Mouse (Mus musculus) neural tube, embryonic 13.5 days (tissue): ENCODE data around the gene Tiparp. TPM values are rescaled to one million over a fixed set of nuclear protein-coding genes. Genes with fewer than 3 reads are reported as not detected.

Experiments
- ATAC-seq: fragments of 200-750 bp; cut with Nextera tagmentation; 2 replicates; pipeline ENCODE4 v1.8.0; 2017; ENCODE audit warnings: low read depth, mild to moderate bottlenecking, moderate TSS enrichment, moderate library complexity
- H3K27ac ChIP-seq: fragments of 300-500 bp; sonication (generic); replicated peaks from 2 replicates; pipeline ENCODE4 v1.5.1; 2015; ENCODE audit warnings: moderate library complexity, mild to moderate bottlenecking, inconsistent platforms
- H3K27me3 ChIP-seq: fragments of 300-500 bp; sonication (generic); 2 replicates; pipeline ENCODE4 v1.6.1; 2015; ENCODE audit warnings: mild to moderate bottlenecking, inconsistent platforms
- H3K36me3 ChIP-seq: fragments of 300-500 bp; sonication (generic); 2 replicates; pipeline ENCODE4 v1.6.1; 2015; ENCODE audit warnings: mild to moderate bottlenecking, inconsistent platforms
- H3K4me1 ChIP-seq: fragments of 300-500 bp; sonication (generic); replicated peaks from 2 replicates; pipeline ENCODE4 v1.6.1; 2015; ENCODE audit warnings: inconsistent platforms
- H3K4me2 ChIP-seq: fragments of 300-500 bp; sonication (generic); 2 replicates; pipeline ENCODE4 v1.6.1; 2015; ENCODE audit warnings: inconsistent platforms, mild to moderate bottlenecking, moderate library complexity
- H3K4me3 ChIP-seq: fragments of 300-500 bp; sonication (generic); 2 replicates; pipeline ENCODE4 v1.5.1; 2015; ENCODE audit warnings: mild to moderate bottlenecking, inconsistent platforms
- H3K9ac ChIP-seq: fragments of 300-500 bp; sonication (generic); 2 replicates; pipeline ENCODE4 v1.6.1; 2015; ENCODE audit warnings: moderate library complexity, mild to moderate bottlenecking, inconsistent platforms
- H3K9me3 ChIP-seq: fragments of 300-500 bp; sonication (generic); 2 replicates; pipeline ENCODE4 v1.6.1; 2016; ENCODE audit warnings: inconsistent platforms
- WGBS: fragments of 180-500 bp; shearing (Covaris S2); methylation state at CpG from one replicate; pipeline ENCODE4 v1.1.7; 2015; 5-methylcytosine and 5-hydroxymethylcytosine counted together
- polyA plus RNA-seq: library from polyadenylated mRNA; unstranded; fragments of >200 nt; fragmentation: Nextera tagmentation; extraction: Ambion mirVana; gene quantifications from 2 replicates; pipeline ENCODE4 v1.2.1, GENCODE M21; 2015

The Tiparp gene
- polyA plus RNA-seq, 1 experiment from 2014 or later = 34.1 TPM

DNA sequence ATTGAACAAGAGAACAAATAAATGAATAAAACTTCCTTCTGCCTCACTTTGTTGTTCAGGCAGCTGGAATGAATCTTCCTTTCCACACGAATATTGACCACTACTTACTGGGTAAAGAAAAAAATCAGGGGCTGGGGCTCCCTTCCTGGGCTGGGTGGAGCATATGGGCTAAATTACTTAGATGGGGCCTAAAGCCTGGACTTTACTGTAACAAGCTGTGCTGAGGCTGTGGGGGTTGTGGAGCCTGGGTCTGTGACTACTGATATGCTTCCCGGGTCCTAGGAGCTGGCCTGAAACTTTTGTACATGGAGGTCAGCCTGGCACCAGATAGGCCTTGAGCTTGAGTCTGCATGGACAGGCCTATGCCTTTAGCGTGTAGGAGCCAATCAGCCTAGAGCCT, 60.2 kb downstream of the Tiparp start:
- 79% methylated on average over 3 of the region's 3 CpGs for WGBS
- peaks cover 15% of the 10 kb centered on the region for H3K4me1 ChIP-seq
- no peak for ATAC-seq

DNA sequence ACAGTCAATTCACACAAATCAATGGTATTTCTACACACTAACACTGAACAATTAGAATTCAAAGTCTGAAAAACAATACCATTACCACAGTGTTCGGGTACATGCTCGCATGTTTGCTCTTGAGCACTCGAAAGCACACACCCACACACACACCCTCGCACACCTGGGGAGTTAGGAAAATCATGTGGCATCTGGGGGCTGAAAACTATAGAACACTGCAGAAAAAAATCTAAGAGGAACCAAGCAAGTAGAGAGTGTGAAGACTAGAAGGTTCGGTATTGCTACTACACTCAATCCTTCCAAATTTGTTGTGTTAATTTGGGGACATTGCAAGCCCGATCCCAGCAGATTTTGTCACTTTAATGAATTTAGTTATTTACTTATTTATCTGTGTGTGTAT, 64.6 kb downstream of the Tiparp start:
- Histone ChIP-seq H3K9ac (no peak overlapping the region), H3K4me1 (0 out of 2 replicates have a peak, but pooled peaks cover 6% of the 10 kb centered on the region), H3K27me3 (no peaks in the 10 kb centered on the region), H3K9me3 (no peaks in the 10 kb centered on the region), H3K27ac (no peak overlapping the region), H3K4me3 (no peak overlapping the region), H3K4me2 (no peak overlapping the region), H3K36me3 (no peaks in the 10 kb centered on the region)
- ATAC-seq = no peak
- WGBS = 91% methylated on average over 6 of the region's 6 CpGs

More for the DNA sequence above, 60.2 kb downstream of the Tiparp start:
- no peak overlapping the region for H3K4me2 ChIP-seq
- H3K9ac ChIP-seq = no peak overlapping the region
- H3K27me3 ChIP-seq = no peaks in the 10 kb centered on the region
- H3K9me3 ChIP-seq = no peaks in the 10 kb centered on the region
- no peaks in the 10 kb centered on the region for H3K36me3 ChIP-seq
- H3K27ac ChIP-seq = no peak overlapping the region
- no peak overlapping the region for H3K4me3 ChIP-seq

DNA sequence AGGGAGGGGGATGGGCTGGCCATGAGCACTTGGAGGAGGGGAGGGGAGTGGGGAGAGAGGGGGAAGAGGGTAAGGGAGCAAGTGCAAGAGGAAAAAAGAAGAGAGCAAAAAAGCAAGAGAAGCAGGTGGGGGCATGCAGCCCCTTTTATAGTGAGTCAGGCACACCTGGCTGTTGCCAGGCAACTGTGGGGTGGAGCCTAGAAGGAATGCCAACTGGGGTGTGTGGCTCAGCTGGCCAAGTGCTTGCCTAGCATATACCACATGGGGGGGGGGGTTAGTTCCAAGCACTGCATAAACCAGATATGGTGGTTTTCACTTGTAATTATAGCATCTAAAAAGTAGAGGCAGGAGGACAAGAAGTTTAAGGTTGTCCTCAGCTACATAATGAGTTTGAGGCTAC, 66.3 kb downstream of the Tiparp start:
- Histone ChIP-seq H3K27me3 (no peaks in the 10 kb centered on the region), H3K4me1 (0 out of 2 replicates have a peak, but pooled peaks cover 6% of the 10 kb centered on the region), H3K9me3 (no peaks in the 10 kb centered on the region), H3K4me2 (no peak overlapping the region), H3K9ac (no peak overlapping the region), H3K27ac (no peak overlapping the region), H3K36me3 (no peaks in the 10 kb centered on the region), H3K4me3 (no peak overlapping the region)
- ATAC-seq = no peak

DNA sequence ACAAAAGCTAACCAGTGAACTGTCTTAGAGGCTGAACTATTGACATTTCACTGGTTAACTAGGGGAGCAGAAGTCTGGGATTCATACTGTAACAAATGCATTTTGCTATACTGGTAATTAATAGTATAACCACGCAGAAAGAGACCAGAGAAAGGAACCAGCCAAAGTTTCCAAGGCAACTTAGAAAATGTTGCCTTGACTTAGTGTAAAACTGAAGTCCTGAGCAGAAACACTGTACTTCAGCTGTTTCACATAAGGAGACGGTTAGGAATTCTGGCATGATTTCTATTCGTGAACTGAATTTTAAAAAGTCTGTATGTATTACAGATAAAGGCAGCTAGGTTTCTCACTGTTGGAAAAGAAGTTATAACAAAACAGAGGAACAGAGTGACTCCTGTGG, 67.0 kb downstream of the Tiparp start:
- WGBS = 52% methylated on average over 3 of the region's 3 CpGs
- H3K4me3 ChIP-seq = no peak overlapping the region
- no peaks in the 10 kb centered on the region for H3K27me3 ChIP-seq
- 0 out of 2 replicates have a peak, but pooled peaks cover 6% of the 10 kb centered on the region for H3K4me1 ChIP-seq
- H3K9me3 ChIP-seq = no peaks in the 10 kb centered on the region
- H3K9ac ChIP-seq = no peak overlapping the region
- H3K4me2 ChIP-seq = no peak overlapping the region
- ATAC-seq = no peak
- H3K27ac ChIP-seq = no peak overlapping the region
- no peaks in the 10 kb centered on the region for H3K36me3 ChIP-seq

DNA sequence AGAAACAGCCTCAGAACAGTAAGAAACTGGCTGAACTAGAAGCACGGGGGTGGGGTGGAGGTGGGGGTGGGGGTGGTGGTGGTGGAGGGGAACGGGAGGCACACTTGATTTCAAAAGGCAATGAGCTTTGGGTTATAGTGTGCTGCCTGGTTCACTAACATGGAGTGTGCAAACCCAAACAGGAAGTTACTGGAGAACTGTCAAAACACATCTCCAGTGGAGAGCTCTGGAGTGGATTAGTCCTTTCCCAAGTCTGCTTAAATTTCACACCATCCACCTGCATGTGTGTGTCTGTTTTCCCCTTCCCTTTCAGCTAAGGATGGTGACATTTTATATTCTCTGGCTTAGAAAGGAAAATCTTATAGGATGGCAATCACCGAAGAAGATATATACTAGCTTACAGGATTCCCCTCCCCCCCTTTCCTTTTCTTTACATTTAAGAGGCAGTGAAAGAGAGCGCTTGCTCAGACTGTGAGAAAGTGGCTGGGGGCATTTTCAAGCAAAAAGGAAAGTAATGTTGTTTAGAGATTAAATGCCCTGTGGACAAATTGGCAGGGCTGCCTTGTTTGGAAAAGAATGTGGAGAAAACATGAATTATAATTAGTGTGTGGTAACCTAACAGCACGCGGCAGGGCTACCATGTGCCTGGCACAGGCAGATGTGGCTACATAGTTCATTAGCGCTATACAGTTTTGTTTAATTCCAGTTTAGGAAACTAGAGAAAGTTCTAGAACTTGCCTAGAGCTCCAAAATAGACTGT, 70.0 kb downstream of the Tiparp start:
- H3K27me3 ChIP-seq = no peaks in the 10 kb centered on the region
- H3K4me1 ChIP-seq = 0 out of 2 replicates have a peak, but pooled peaks cover 6% of the 10 kb centered on the region
- H3K9ac ChIP-seq = no peak overlapping the region
- H3K36me3 ChIP-seq = no peaks in the 10 kb centered on the region
- ATAC-seq = no peak
- H3K9me3 ChIP-seq = no peaks in the 10 kb centered on the region
- H3K4me3 ChIP-seq = no peak overlapping the region
- WGBS = 53% methylated on average over 7 of the region's 7 CpGs
- no peak overlapping the region for H3K4me2 ChIP-seq
- no peak overlapping the region for H3K27ac ChIP-seq

DNA sequence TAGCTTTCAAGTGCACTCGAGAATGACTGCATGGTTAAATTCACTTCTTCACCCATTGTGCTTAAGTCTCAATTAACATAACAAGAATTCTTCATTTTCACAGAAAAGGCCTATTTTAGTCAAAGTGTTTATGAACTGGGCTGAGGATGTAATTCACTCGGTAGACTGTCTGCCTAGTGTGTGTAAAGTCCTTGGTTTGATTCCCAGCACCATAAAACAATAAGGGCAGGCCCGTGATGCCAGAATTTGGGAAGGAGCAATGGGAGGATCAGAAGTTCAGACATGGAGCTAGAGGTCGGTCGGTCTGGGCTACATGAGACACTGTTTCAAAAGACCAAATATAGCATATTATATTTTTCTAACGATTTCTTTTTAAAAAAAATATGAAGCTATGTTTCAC, 70.9 kb downstream of the Tiparp start:
- no peaks in the 10 kb centered on the region for H3K36me3 ChIP-seq
- H3K9me3 ChIP-seq = no peaks in the 10 kb centered on the region
- no peak overlapping the region for H3K27ac ChIP-seq
- no peak overlapping the region for H3K4me2 ChIP-seq
- no peaks in the 10 kb centered on the region for H3K27me3 ChIP-seq
- no peak for ATAC-seq
- WGBS = 78% methylated on average over 6 of the region's 6 CpGs
- H3K4me1 ChIP-seq = 0 out of 2 replicates have a peak, but pooled peaks cover 6% of the 10 kb centered on the region
- no peak overlapping the region for H3K9ac ChIP-seq
- H3K4me3 ChIP-seq = no peak overlapping the region

DNA sequence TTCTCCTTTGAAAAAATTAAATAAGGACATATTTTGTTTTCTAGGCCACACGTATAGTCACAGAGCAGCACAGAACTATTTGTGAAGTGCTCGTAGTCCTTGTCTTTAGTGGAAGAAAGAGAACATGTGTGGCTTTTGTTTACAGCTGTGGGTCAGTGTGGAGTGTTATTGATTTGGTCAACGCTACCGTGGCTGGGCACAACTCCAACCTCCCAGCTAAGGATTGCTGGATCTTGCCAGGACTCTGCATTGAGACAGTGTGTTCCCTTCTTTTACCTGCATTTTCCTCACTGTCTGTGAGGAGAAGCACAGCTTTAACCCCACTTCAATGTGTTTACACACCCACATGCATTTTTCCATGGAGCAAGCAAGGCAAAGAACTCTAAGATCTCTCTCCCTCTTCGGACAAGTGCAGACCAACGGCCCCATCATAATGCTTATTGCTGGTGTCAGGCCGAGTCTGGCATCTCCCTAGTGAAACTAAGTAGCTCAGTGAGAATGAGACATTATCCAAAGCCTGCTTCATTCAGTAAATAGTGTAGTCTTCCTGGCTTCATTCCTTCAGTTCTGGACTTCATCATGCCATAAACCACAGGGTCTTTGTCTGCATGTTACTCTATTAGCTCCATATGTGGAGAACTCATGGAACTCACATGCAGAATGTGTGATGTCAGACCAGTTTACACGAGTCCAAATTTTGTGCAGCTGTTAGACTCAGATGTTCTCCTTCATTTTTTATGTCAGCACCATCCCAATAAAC, 73.3 kb downstream of the Tiparp start:
- H3K4me2 ChIP-seq = no peak overlapping the region
- WGBS = 78% methylated on average over 8 of the region's 8 CpGs
- no peak overlapping the region for H3K4me3 ChIP-seq

DNA sequence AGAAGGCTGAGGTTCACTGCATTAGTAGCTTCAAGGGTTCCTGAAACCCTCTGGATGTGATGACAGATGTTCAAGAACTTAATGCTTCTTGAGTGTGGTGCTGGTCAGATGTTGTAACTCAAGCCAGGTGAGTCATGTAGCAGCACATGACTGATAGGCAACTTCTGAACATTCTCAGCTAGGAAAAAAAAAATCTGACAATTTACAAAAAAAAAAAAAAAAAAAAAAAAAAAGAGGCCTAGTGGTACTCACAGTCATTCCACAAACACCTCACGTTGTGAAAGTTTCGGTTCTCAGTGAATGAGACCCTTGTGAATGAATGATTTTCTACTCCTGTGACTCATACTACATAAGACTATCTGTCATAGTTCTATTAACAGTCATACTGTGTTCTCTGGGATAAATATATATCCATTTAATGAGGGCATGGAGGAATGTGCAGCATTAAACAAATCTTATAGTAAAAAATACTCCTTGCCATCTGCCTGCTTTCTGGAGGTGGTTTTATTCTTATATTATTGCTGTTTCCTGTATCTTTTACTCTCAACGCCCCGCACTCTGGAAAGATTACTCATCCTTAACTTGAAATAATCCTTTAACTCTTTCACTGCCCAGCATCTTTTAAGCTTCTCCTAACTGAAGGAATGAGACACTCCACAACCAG, 75.3 kb downstream of the Tiparp start:
- ATAC-seq = no peak
- Histone ChIP-seq H3K36me3 (no peaks in the 10 kb centered on the region), H3K4me2 (no peak overlapping the region), H3K9ac (no peak overlapping the region), H3K4me3 (no peak overlapping the region), H3K9me3 (no peaks in the 10 kb centered on the region), H3K27me3 (no peaks in the 10 kb centered on the region), H3K27ac (no peak overlapping the region), H3K4me1 (no peaks in the 10 kb centered on the region)
- WGBS = 67% methylated on average over 4 of the region's 4 CpGs

More for the DNA sequence above, 73.3 kb downstream of the Tiparp start:
- no peaks in the 10 kb centered on the region for H3K4me1 ChIP-seq
- H3K27me3 ChIP-seq = no peaks in the 10 kb centered on the region
- no peaks in the 10 kb centered on the region for H3K36me3 ChIP-seq
- H3K9ac ChIP-seq = no peak overlapping the region
- no peak overlapping the region for H3K27ac ChIP-seq
- ATAC-seq = no peak
- no peaks in the 10 kb centered on the region for H3K9me3 ChIP-seq

Other genes with a start within 250 kb of the Tiparp start
- gene Ssr3, start 135.8 kb upstream of the Tiparp start, polyA plus RNA-seq = 163 and 188 TPM in 2 replicates
- 6.4 and 7.8 TPM in 2 replicates for gene Lekr1, start 137.8 kb downstream of the Tiparp start, polyA plus RNA-seq